Mouse (Mus musculus) heart, embryonic 15.5 days (tissue): ENCODE data around the gene Nsa2. TPM values are rescaled to one million over a fixed set of nuclear protein-coding genes. Genes with fewer than 3 reads are reported as not detected.

ENCODE experiments used
- ATAC-seq: fragments of 200-750 bp; cut with Nextera tagmentation; replicated peaks from 2 replicates; pipeline ENCODE4 v1.8.0; 2017; ENCODE audit warnings: low read depth, moderate TSS enrichment; ENCODE audit not compliant: insufficient number of reproducible peaks, insufficient read depth, low FRiP score
- H3K27ac ChIP-seq: fragments of 300-500 bp; sonication (generic); 2 replicates; pipeline ENCODE4 v1.5.1; 2015; ENCODE audit warnings: mild to moderate bottlenecking, inconsistent platforms
- H3K27me3 ChIP-seq: fragments of 300-500 bp; sonication (generic); 2 replicates; pipeline ENCODE4 v1.6.1; 2015; ENCODE audit warnings: inconsistent platforms
- H3K36me3 ChIP-seq: fragments of 300-500 bp; sonication (generic); 2 replicates; pipeline ENCODE4 v1.6.1; 2015; ENCODE audit warnings: mild to moderate bottlenecking, inconsistent platforms
- H3K4me1 ChIP-seq: fragments of 300-500 bp; sonication (generic); replicated peaks from 2 replicates; pipeline ENCODE4 v1.6.1; 2015; ENCODE audit warnings: inconsistent platforms
- H3K4me2 ChIP-seq: fragments of 300-500 bp; sonication (generic); 2 replicates; pipeline ENCODE4 v1.6.1; 2015; ENCODE audit warnings: inconsistent platforms, mild to moderate bottlenecking, moderate library complexity
- H3K4me3 ChIP-seq: fragments of 300-500 bp; sonication (generic); 2 replicates; pipeline ENCODE4 v1.5.1; 2015; ENCODE audit warnings: mild to moderate bottlenecking, inconsistent platforms
- H3K9ac ChIP-seq: fragments of 300-500 bp; sonication (generic); 2 replicates; pipeline ENCODE4 v1.6.1; 2015; ENCODE audit warnings: mild to moderate bottlenecking, inconsistent platforms
- H3K9me3 ChIP-seq: fragments of 300-500 bp; sonication (generic); replicated peaks from 2 replicates; pipeline ENCODE4 v1.6.1; 2016; ENCODE audit warnings: inconsistent platforms
- WGBS: fragments of 180-500 bp; shearing (Covaris S2); methylation state at CpG from one replicate; pipeline ENCODE4 v1.1.7; 2015; ENCODE audit warnings: mixed read lengths; 5-methylcytosine and 5-hydroxymethylcytosine counted together
- polyA plus RNA-seq: library from polyadenylated mRNA; unstranded; fragments of >200 nt; fragmentation: Nextera tagmentation; extraction: Ambion mirVana; gene quantifications from 2 replicates; pipeline ENCODE4 v1.2.1, GENCODE M21; 2015

Nsa2 gene
- 37.0 and 42.0 TPM in 2 replicates for polyA plus RNA-seq

GRCm38 (mm10) chr13:97137466-97138400 lies at the start of gene Nsa2, which contains the start of gene Gfm2:
Nsa2 (minus strand) TSS chr13:97137937.
Gfm2 (plus strand) TSS chr13:97137937.
- H3K27me3 ChIP-seq: no peaks in the 10 kb centered on the region
- H3K4me2 ChIP-seq: peak within 1 kb of the TSS; percentile 67
- H3K4me3 ChIP-seq: peak within 1 kb of the TSS; percentile 98
- H3K27ac ChIP-seq: peak within 1 kb of the TSS; percentile 93
- peaks cover 17% of the 10 kb centered on the region for H3K36me3 ChIP-seq
- H3K4me1 ChIP-seq: peaks cover 10% of the 10 kb centered on the region
- H3K9ac ChIP-seq: peak within 1 kb of the TSS; percentile 91
- WGBS: under 1% methylated on average over 57 of the region's 57 CpGs
- H3K9me3 ChIP-seq: no peaks in the 10 kb centered on the region
- ATAC-seq: peak; percentile 96

GRCm38 (mm10) chr13:97186346-97186745 lies 48.6 kb upstream of the Nsa2 start:
- Histone ChIP-seq H3K4me3 (no peak overlapping the region), H3K4me2 (no peak overlapping the region), H3K9me3 (no peaks in the 10 kb centered on the region), H3K9ac (no peak overlapping the region), H3K27me3 (no peaks in the 10 kb centered on the region), H3K4me1 (peaks cover 15% of the 10 kb centered on the region), H3K36me3 (peaks cover 12% of the 10 kb centered on the region), H3K27ac (no peak overlapping the region)
- ATAC-seq: no peak
- WGBS: 75% methylated on average over 4 of the region's 4 CpGs

GRCm38 (mm10) chr13:97184656-97185055 lies 46.9 kb upstream of the Nsa2 start:
- Histone ChIP-seq H3K9me3 (no peaks in the 10 kb centered on the region), H3K4me3 (no peak overlapping the region), H3K27me3 (no peaks in the 10 kb centered on the region), H3K4me2 (no peak overlapping the region), H3K9ac (no peak overlapping the region), H3K36me3 (peaks cover 16% of the 10 kb centered on the region), H3K27ac (peak overlapping the region; percentile 52), H3K4me1 (peaks cover 15% of the 10 kb centered on the region)
- WGBS: 12% methylated on average over 5 of the region's 5 CpGs
- no peak; the same call in 1 of the 2 replicates for ATAC-seq

GRCm38 (mm10) chr13:97184168-97184567 lies 46.4 kb upstream of the Nsa2 start:
- H3K36me3 ChIP-seq: peaks cover 21% of the 10 kb centered on the region
- H3K9ac ChIP-seq: no peak overlapping the region
- H3K27me3 ChIP-seq: no peaks in the 10 kb centered on the region
- H3K9me3 ChIP-seq: no peaks in the 10 kb centered on the region
- no peak for ATAC-seq
- peak overlapping the region; percentile 52; the same call in 1 of the 2 replicates for H3K27ac ChIP-seq
- WGBS: 69% methylated on average over 2 of the region's 2 CpGs
- H3K4me1 ChIP-seq: peaks cover 15% of the 10 kb centered on the region
- no peak overlapping the region for H3K4me3 ChIP-seq
- H3K4me2 ChIP-seq: no peak overlapping the region

- no peak for ATAC-seq
- 81% methylated on average over 4 of the region's 4 CpGs for WGBS
- Histone ChIP-seq H3K9ac (no peak overlapping the region), H3K27me3 (no peaks in the 10 kb centered on the region), H3K4me1 (peaks cover 11% of the 10 kb centered on the region), H3K4me3 (no peak overlapping the region), H3K27ac (no peak overlapping the region), H3K36me3 (peaks cover 27% of the 10 kb centered on the region), H3K9me3 (no peaks in the 10 kb centered on the region), H3K4me2 (no peak overlapping the region)
Measured at GRCm38 (mm10) chr13:97182821-97183220, 45.1 kb upstream of the Nsa2 start.

- H3K4me1 ChIP-seq: peaks cover 8% of the 10 kb centered on the region
- H3K9me3 ChIP-seq: no peaks in the 10 kb centered on the region
- no peak overlapping the region for H3K4me3 ChIP-seq
- H3K27ac ChIP-seq: no peak overlapping the region
- no peak overlapping the region for H3K4me2 ChIP-seq
- 80% methylated on average over 6 of the region's 6 CpGs for WGBS
- peaks cover 50% of the 10 kb centered on the region for H3K36me3 ChIP-seq
- no peak overlapping the region for H3K9ac ChIP-seq
- ATAC-seq: no peak
- H3K27me3 ChIP-seq: no peaks in the 10 kb centered on the region
Measured at GRCm38 (mm10) chr13:97180113-97180828, 42.5 kb upstream of the Nsa2 start.

- Histone ChIP-seq H3K36me3 (peaks cover 63% of the 10 kb centered on the region), H3K4me2 (no peak overlapping the region), H3K27ac (no peak overlapping the region), H3K4me1 (no peaks in the 10 kb centered on the region), H3K9ac (no peak overlapping the region), H3K9me3 (no peaks in the 10 kb centered on the region), H3K27me3 (no peaks in the 10 kb centered on the region), H3K4me3 (no peak overlapping the region)
- ATAC-seq: no peak
- WGBS: 74% methylated on average over 7 of the region's 7 CpGs
Measured at GRCm38 (mm10) chr13:97178943-97179342, 41.2 kb upstream of the Nsa2 start.

GRCm38 (mm10) chr13:97176731-97177130 lies 39.0 kb upstream of the Nsa2 start:
- H3K4me3 ChIP-seq: no peak overlapping the region
- no peak overlapping the region for H3K4me2 ChIP-seq
- no peaks in the 10 kb centered on the region for H3K9me3 ChIP-seq
- ATAC-seq: no peak
- no peak overlapping the region for H3K27ac ChIP-seq
- H3K4me1 ChIP-seq: no peaks in the 10 kb centered on the region
- H3K9ac ChIP-seq: no peak overlapping the region
- peaks cover 76% of the 10 kb centered on the region for H3K36me3 ChIP-seq
- 86% methylated on average over 5 of the region's 5 CpGs for WGBS
- no peaks in the 10 kb centered on the region for H3K27me3 ChIP-seq

GRCm38 (mm10) chr13:97175520-97176264 lies 38.0 kb upstream of the Nsa2 start:
- Histone ChIP-seq H3K9ac (no peak overlapping the region), H3K4me2 (no peak overlapping the region), H3K36me3 (peaks cover 76% of the 10 kb centered on the region), H3K9me3 (no peaks in the 10 kb centered on the region), H3K27ac (no peak overlapping the region), H3K4me1 (no peaks in the 10 kb centered on the region), H3K27me3 (no peaks in the 10 kb centered on the region), H3K4me3 (no peak overlapping the region)
- no peak for ATAC-seq
- 90% methylated on average over 10 of the region's 10 CpGs for WGBS

- Histone ChIP-seq H3K27me3 (no peaks in the 10 kb centered on the region), H3K9ac (no peak overlapping the region), H3K4me1 (no peaks in the 10 kb centered on the region), H3K4me2 (no peak overlapping the region), H3K4me3 (no peak overlapping the region), H3K27ac (no peak overlapping the region), H3K9me3 (no peaks in the 10 kb centered on the region), H3K36me3 (peaks cover 39% of the 10 kb centered on the region)
- WGBS: 56% methylated on average over 4 of the region's 4 CpGs
- ATAC-seq: no peak
Measured at GRCm38 (mm10) chr13:97145834-97146233, 8.1 kb upstream of the Nsa2 start.

- Histone ChIP-seq H3K36me3 (peaks cover 17% of the 10 kb centered on the region), H3K27me3 (no peaks in the 10 kb centered on the region), H3K4me2 (no peak overlapping the region), H3K4me3 (no peak overlapping the region), H3K4me1 (peaks cover 7% of the 10 kb centered on the region), H3K9me3 (no peaks in the 10 kb centered on the region), H3K9ac (no peak overlapping the region), H3K27ac (no peak overlapping the region)
- 82% methylated on average over 7 of the region's 7 CpGs for WGBS
- no peak for ATAC-seq
Measured at GRCm38 (mm10) chr13:97142321-97142720, 4.6 kb upstream of the Nsa2 start.
